ENCODE assay signal across 19 mouse cellular contexts in the genomic region with DNA sequence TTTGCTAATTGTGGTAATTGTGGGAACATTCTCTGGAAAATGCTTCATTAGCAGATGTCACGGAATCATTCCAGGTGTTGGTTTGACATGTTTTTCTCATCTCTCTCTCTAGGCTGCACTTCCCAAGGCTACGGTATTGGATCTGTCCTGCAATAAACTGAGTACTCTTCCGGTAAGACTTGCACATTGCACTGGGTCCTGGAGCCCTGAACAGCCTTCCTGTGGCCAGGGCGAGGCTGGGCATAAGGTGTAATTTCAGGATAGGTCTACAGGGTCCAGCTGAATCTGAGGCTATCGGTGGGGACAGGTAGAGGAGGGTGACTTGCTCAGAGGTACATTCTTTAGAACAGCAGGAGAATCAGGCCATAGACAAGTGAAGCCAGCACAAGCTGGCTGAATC. TPM values are rescaled to one million over a fixed set of nuclear protein-coding genes. Genes with fewer than 3 reads are reported as not detected.
A peak's percentile ranks its signal among the peaks of the same experiment; 100 is the strongest.
DNase-seq lines count a peak whose midpoint lies in the region; ATAC-seq and TF ChIP-seq lines count a peak whose summit lies in the region.
"Had no signal": no experiment of that assay in that cellular context is flagged by ENCODE, and none has a peak within 500 bp of the region (broad histone marks: within the 10 kb centered on the region; RNA-seq: fewer than 3 reads in every experiment).

No protein-coding gene starts in this region.

- peaks cover 16% of the 10 kb centered on the region; the same call in 1 of the 2 replicates for H3K4me1 ChIP-seq in intestine, embryonic 16.5 days (ENCODE audit: control insufficient read depth, insufficient read depth, low read length)
- peaks cover 10% of the 10 kb centered on the region; the same call in 1 of the 2 replicates for H3K4me1 ChIP-seq in intestine, embryonic 15.5 days (replicated peaks)
- H3K4me1 ChIP-seq in stomach, embryonic 15.5 days = peaks cover 5% of the 10 kb centered on the region; the same call in 1 of the 2 replicates
- no peaks in the 10 kb centered on the region for H3K4me1 ChIP-seq in stomach, postnatal 0 days (replicated peaks; ENCODE audit: control insufficient read depth, insufficient read depth)

- DNase-seq in stomach, postnatal 0 days (ENCODE audit: low spot score) = no peak
- no peak for DNase-seq in kidney, adult 11 months
- DNase-seq in adrenal gland, postnatal 36 days = no peak
- DNase-seq: adrenal gland, adult 2 months; adrenal gland, postnatal 10 days; adrenal gland, postnatal 25 days; cerebellum, adult 11-12 months; cerebellum, adult 2 months; cerebellum, adult 9-10 months; cerebellum, postnatal 10 days; cerebellum, postnatal 25 days had no signal

- no peak for TF ChIP-seq EP300 in stomach, postnatal 0 days (optimal IDR thresholded peaks at IDR 0.05)

- no peak overlapping the region for H3ac ChIP-seq in myocyte (ENCODE audit: control insufficient read depth, insufficient read length)

- no peak for ATAC-seq in intestine, embryonic 16.5 days
- no peak for ATAC-seq in intestine, embryonic 15.5 days
- ATAC-seq in stomach, embryonic 15.5 days (ENCODE audit: insufficient read depth, low FRiP score, low read depth) = no peak
- no peak for ATAC-seq in stomach, postnatal 0 days (ENCODE audit: low FRiP score, low TSS enrichment)
- ATAC-seq: forebrain, embryonic 13.5 days; forebrain, embryonic 15.5 days had no signal

- no peak overlapping the region for H3K9ac ChIP-seq in intestine, embryonic 16.5 days (ENCODE audit: low read depth, low read length)
- H3K9ac ChIP-seq in intestine, embryonic 15.5 days = no peak overlapping the region
- no peak overlapping the region for H3K9ac ChIP-seq in stomach, embryonic 15.5 days
- no peak overlapping the region for H3K9ac ChIP-seq in stomach, postnatal 0 days (ENCODE audit: low read length)
- H3K9ac ChIP-seq: embryonic facial prominence, embryonic 12.5 days; forebrain, embryonic 13.5 days; forebrain, embryonic 15.5 days had no signal

- no peak overlapping the region for H3K4me3 ChIP-seq in intestine, embryonic 16.5 days (ENCODE audit: low read length)
- no peak overlapping the region for H3K4me3 ChIP-seq in intestine, embryonic 15.5 days (replicated peaks)
- no peak overlapping the region for H3K4me3 ChIP-seq in stomach, embryonic 15.5 days (replicated peaks)
- H3K4me3 ChIP-seq in stomach, postnatal 0 days (ENCODE audit: low read depth, low read length) = no peak overlapping the region
- peak overlapping the region; percentile 93 for H3K4me3 ChIP-seq in myocyte
- H3K4me3 ChIP-seq: embryonic facial prominence, embryonic 12.5 days; forebrain, embryonic 13.5 days; forebrain, embryonic 15.5 days had no signal

- H3K27ac ChIP-seq in intestine, embryonic 16.5 days (ENCODE audit: low read length) = peak overlapping the region; percentile 28
- no peak overlapping the region for H3K27ac ChIP-seq in intestine, embryonic 15.5 days
- H3K27ac ChIP-seq in stomach, embryonic 15.5 days = no peak overlapping the region
- no peak overlapping the region for H3K27ac ChIP-seq in stomach, postnatal 0 days (replicated peaks)
- H3K27ac ChIP-seq: embryonic facial prominence, embryonic 10.5 days; embryonic facial prominence, embryonic 12.5 days; forebrain, embryonic 13.5 days; forebrain, embryonic 15.5 days had no signal

- 75% methylated on average over 5 of the region's 5 CpGs for WGBS in intestine, embryonic 16.5 days
- 84% methylated on average over 5 of the region's 5 CpGs for WGBS in intestine, embryonic 15.5 days
- 91% methylated on average over 5 of the region's 5 CpGs for WGBS in stomach, embryonic 15.5 days
- 94% methylated on average over 5 of the region's 5 CpGs for WGBS in stomach, postnatal 0 days

- H3K27me3 ChIP-seq in intestine, embryonic 16.5 days (replicated peaks; ENCODE audit: control insufficient read depth, insufficient read depth, low read length) = no peaks in the 10 kb centered on the region
- no peaks in the 10 kb centered on the region for H3K27me3 ChIP-seq in intestine, embryonic 15.5 days (replicated peaks)
- H3K27me3 ChIP-seq in stomach, embryonic 15.5 days (replicated peaks) = no peaks in the 10 kb centered on the region
- H3K27me3 ChIP-seq in stomach, postnatal 0 days (ENCODE audit: control insufficient read depth, insufficient read depth, low read length) = no peaks in the 10 kb centered on the region
- no peaks in the 10 kb centered on the region for H3K27me3 ChIP-seq in myocyte (ENCODE audit: control insufficient read depth, insufficient read depth, insufficient read length)
- H3K27me3 ChIP-seq: embryonic facial prominence, embryonic 12.5 days; forebrain, embryonic 13.5 days; forebrain, embryonic 15.5 days had no signal

- 0 out of 2 replicates have a peak overlapping the region, but pooled peaks have one; percentile 73 for H3K4me2 ChIP-seq in intestine, embryonic 16.5 days (ENCODE audit: low read depth, low read length)
- H3K4me2 ChIP-seq in intestine, embryonic 15.5 days (replicated peaks) = no peak overlapping the region
- H3K4me2 ChIP-seq in stomach, embryonic 15.5 days = peak overlapping the region; percentile 78; the same call in 1 of the 2 replicates
- H3K4me2 ChIP-seq in stomach, postnatal 0 days (replicated peaks; ENCODE audit: low read depth) = no peak overlapping the region
- H3K4me2 ChIP-seq in myocyte (ENCODE audit: low read depth) = no peak overlapping the region
- H3K4me2 ChIP-seq: forebrain, embryonic 15.5 days had no signal

- TF ChIP-seq CTCF in stomach, postnatal 0 days (IDR thresholded peaks at IDR 0.05; ENCODE audit: low read depth) = no peak

- H3K79me2 ChIP-seq in myocyte (ENCODE audit: control insufficient read depth, insufficient read depth) = peaks cover 41% of the 10 kb centered on the region

- no peaks in the 10 kb centered on the region for H3K9me3 ChIP-seq in intestine, embryonic 16.5 days (ENCODE audit: control insufficient read depth, low read length)
- no peaks in the 10 kb centered on the region for H3K9me3 ChIP-seq in intestine, embryonic 15.5 days
- no peaks in the 10 kb centered on the region for H3K9me3 ChIP-seq in stomach, embryonic 15.5 days
- H3K9me3 ChIP-seq in stomach, postnatal 0 days (ENCODE audit: control insufficient read depth, low read length) = no peaks in the 10 kb centered on the region
- H3K9me3 ChIP-seq: embryonic facial prominence, embryonic 10.5 days; embryonic facial prominence, embryonic 12.5 days; forebrain, embryonic 13.5 days; forebrain, embryonic 15.5 days had no signal

- H3K36me3 ChIP-seq in intestine, embryonic 16.5 days (ENCODE audit: control insufficient read depth, insufficient read depth, low read length) = peaks cover 25% of the 10 kb centered on the region
- peaks cover 35% of the 10 kb centered on the region for H3K36me3 ChIP-seq in intestine, embryonic 15.5 days
- peaks cover 39% of the 10 kb centered on the region for H3K36me3 ChIP-seq in stomach, embryonic 15.5 days
- H3K36me3 ChIP-seq in stomach, postnatal 0 days (ENCODE audit: control insufficient read depth, insufficient read depth, low read length) = peaks cover 38% of the 10 kb centered on the region
- H3K36me3 ChIP-seq in myocyte (ENCODE audit: control insufficient read depth, insufficient read depth) = peaks cover 45% of the 10 kb centered on the region

- no peak for TF ChIP-seq POLR2A in myocyte (IDR thresholded peaks at IDR 0.05; ENCODE audit: insufficient read length, low read depth)

TF ChIP-seq in myocyte, 11 proteins besides CTCF, POLR2A, EP300 and RAD21 (continues in another document):
- TF ChIP-seq REST (IDR thresholded peaks at IDR 0.05; ENCODE audit: insufficient read depth, insufficient read length) (no peak), MAX (IDR thresholded peaks at IDR 0.05; ENCODE audit: low read depth) (no peak)

RNA-seq across cellular contexts. Expression of a gene that starts 2.4 kb away (rescaled TPM):
- 254 and 256 TPM in 2 replicates for polyA plus RNA-seq in intestine, embryonic 16.5 days (2015; fragmentation: Nextera tagmentation; extraction: Ambion mirVana)
- 232 and 251 TPM in 2 replicates for polyA plus RNA-seq in intestine, embryonic 15.5 days (2015; fragmentation: Nextera tagmentation; extraction: Ambion mirVana)
- 223 and 264 TPM in 2 replicates for polyA plus RNA-seq in stomach, embryonic 15.5 days (2015; fragmentation: Nextera tagmentation; extraction: Ambion mirVana)
- 101 and 109 TPM in 2 replicates for polyA plus RNA-seq in stomach, postnatal 0 days (2015; fragmentation: Nextera tagmentation; extraction: Ambion mirVana)
- 208 TPM for polyA plus RNA-seq in myocyte (2012; fragmentation: generic; extraction: Trizol)
- 100 to 1,000 TPM; 117 to 141 TPM for total RNA-seq in adrenal gland, postnatal 36 days (2021)

RNA-seq across cellular contexts. Expression of a gene that starts 21.6 kb away (rescaled TPM):
- 141 and 151 TPM in 2 replicates for polyA plus RNA-seq in intestine, embryonic 16.5 days (2015; fragmentation: Nextera tagmentation; extraction: Ambion mirVana)
- polyA plus RNA-seq in intestine, embryonic 15.5 days (2015; fragmentation: Nextera tagmentation; extraction: Ambion mirVana) = 134 and 148 TPM in 2 replicates
- 136 and 150 TPM in 2 replicates for polyA plus RNA-seq in stomach, embryonic 15.5 days (2015; fragmentation: Nextera tagmentation; extraction: Ambion mirVana)
- 123 and 124 TPM in 2 replicates for polyA plus RNA-seq in stomach, postnatal 0 days (2015; fragmentation: Nextera tagmentation; extraction: Ambion mirVana)
- 59.9 TPM for polyA plus RNA-seq in myocyte (2012; fragmentation: generic; extraction: Trizol)
- total RNA-seq in adrenal gland, postnatal 36 days (2021) = 10 to 100 TPM; 65.6 to 90.4 TPM

RNA-seq across cellular contexts. Expression of a gene that starts 21.8 kb away (rescaled TPM):
- 14.4 and 16.0 TPM in 2 replicates for polyA plus RNA-seq in intestine, embryonic 16.5 days (2015; fragmentation: Nextera tagmentation; extraction: Ambion mirVana)
- polyA plus RNA-seq in intestine, embryonic 15.5 days (2015; fragmentation: Nextera tagmentation; extraction: Ambion mirVana) = 16.2 and 18.0 TPM in 2 replicates
- polyA plus RNA-seq in stomach, embryonic 15.5 days (2015; fragmentation: Nextera tagmentation; extraction: Ambion mirVana) = 16.6 and 17.6 TPM in 2 replicates
- polyA plus RNA-seq in stomach, postnatal 0 days (2015; fragmentation: Nextera tagmentation; extraction: Ambion mirVana) = 2.7 and 3.4 TPM in 2 replicates
- 2.7 TPM for polyA plus RNA-seq in myocyte (2012; fragmentation: generic; extraction: Trizol)
- under 1 TPM; 0.72 to 0.99 TPM for total RNA-seq in adrenal gland, postnatal 36 days (2021)

RNA-seq across cellular contexts. Expression of a gene that starts 30.3 kb away (rescaled TPM):
- polyA plus RNA-seq in intestine, embryonic 16.5 days (2015; fragmentation: Nextera tagmentation; extraction: Ambion mirVana) = 3.0 and 3.3 TPM in 2 replicates
- 3.0 and 4.2 TPM in 2 replicates for polyA plus RNA-seq in intestine, embryonic 15.5 days (2015; fragmentation: Nextera tagmentation; extraction: Ambion mirVana)
- polyA plus RNA-seq in stomach, embryonic 15.5 days (2015; fragmentation: Nextera tagmentation; extraction: Ambion mirVana) = 4.4 and 6.4 TPM in 2 replicates
- polyA plus RNA-seq in stomach, postnatal 0 days (2015; fragmentation: Nextera tagmentation; extraction: Ambion mirVana) = 2.5 and 3.0 TPM in 2 replicates
- 5.8 TPM for polyA plus RNA-seq in myocyte (2012; fragmentation: generic; extraction: Trizol)
- total RNA-seq in adrenal gland, postnatal 36 days (2021) = 100 to 1,000 TPM; 130 to 146 TPM

RNA-seq across cellular contexts. Expression of a gene that starts 45.3 kb away (rescaled TPM):
- 11.3 and 11.6 TPM in 2 replicates for polyA plus RNA-seq in intestine, embryonic 16.5 days (2015; fragmentation: Nextera tagmentation; extraction: Ambion mirVana)
- 16.1 and 16.6 TPM in 2 replicates for polyA plus RNA-seq in intestine, embryonic 15.5 days (2015; fragmentation: Nextera tagmentation; extraction: Ambion mirVana)
- polyA plus RNA-seq in stomach, embryonic 15.5 days (2015; fragmentation: Nextera tagmentation; extraction: Ambion mirVana) = 19.3 and 20.3 TPM in 2 replicates
- polyA plus RNA-seq in stomach, postnatal 0 days (2015; fragmentation: Nextera tagmentation; extraction: Ambion mirVana) = 8.4 and 8.6 TPM in 2 replicates
- 14.8 TPM for polyA plus RNA-seq in myocyte (2012; fragmentation: generic; extraction: Trizol)
- total RNA-seq in adrenal gland, postnatal 36 days (2021) = 10 to 100 TPM; 10.6 to 14.2 TPM

Comparison
In these comparisons a context has a peak if more than half of its experiments do, and no peak if none do; other contexts are left out.
1. H3K4me2 ChIP-seq: peak in intestine, embryonic 16.5 days (single experiment) and stomach, embryonic 15.5 days (single experiment); none in intestine, embryonic 15.5 days (single experiment), stomach, postnatal 0 days (single experiment) and myocyte (single experiment).